Mouse (Mus musculus): ENCODE results near the gene Psma4.

DNA sequence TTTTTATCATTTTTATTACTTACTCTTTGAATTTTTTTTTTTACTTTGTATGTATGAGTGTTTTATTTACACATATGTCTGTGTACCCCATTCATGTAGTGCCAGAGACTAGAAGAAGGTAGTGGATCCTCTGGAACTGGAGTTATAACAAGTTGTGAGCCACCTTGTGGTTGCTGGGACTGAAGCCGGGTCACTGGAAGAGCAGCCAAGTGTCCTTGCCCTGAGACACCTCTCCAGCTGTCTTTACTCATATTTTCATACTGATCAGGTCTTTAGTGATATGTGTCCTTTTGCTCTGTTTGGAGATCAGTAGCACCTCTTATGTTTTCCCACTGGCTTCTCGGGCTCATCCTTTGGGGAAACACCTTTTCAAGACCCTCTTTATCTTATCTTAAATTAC, 6.1 kb upstream of the Psma4 start:
- no peak for TF ChIP-seq CTCF (IDR thresholded peaks at IDR 0.05; ENCODE audit: extremely low read depth, insufficient read length, insufficient replicate concordance, low read depth, low read length)
- TF ChIP-seq POLR2A (IDR thresholded peaks at IDR 0.05; ENCODE audit: low read depth, low read length): no peak
